Mouse (Mus musculus) ES-E14 (cell line): Measurements from ENCODE around the gene Cdc20.

Experiments
- CHD2 ChIP-seq: IDR thresholded peaks from 2 replicates; pipeline ENCODE4 v1.6.1; 2014; ENCODE audit warnings: mild to moderate bottlenecking, low read depth, low read length, inconsistent platforms
- HCFC1 ChIP-seq: IDR thresholded peaks from 2 replicates; pipeline ENCODE4 v1.6.1; 2012; ENCODE audit warnings: low read length, inconsistent platforms, borderline replicate concordance; ENCODE audit not compliant: insufficient read depth
- MAFK ChIP-seq: IDR thresholded peaks from 2 replicates; pipeline ENCODE4 v1.6.1; 2014; ENCODE audit warnings: mild to moderate bottlenecking, low read depth, low read length, inconsistent platforms; ENCODE audit not compliant: insufficient read depth
- ZC3H11A ChIP-seq: IDR thresholded peaks from 2 replicates; pipeline ENCODE4 v1.6.1; 2012; ENCODE audit warnings: low read depth, mild to moderate bottlenecking, inconsistent platforms, low read length, borderline replicate concordance

- no peak for TF ChIP-seq ZC3H11A
- TF ChIP-seq MAFK: no peak
- TF ChIP-seq CHD2: peak; percentile 97
- 0 out of 2 replicates have a peak, but pooled peaks have one; percentile 59 for TF ChIP-seq HCFC1
Observed at GRCm38 (mm10) chr4:118436820-118437603, at the start of gene Cdc20.
